Mouse (Mus musculus): Measurements from ENCODE around the gene Cav2. TPM values are rescaled to one million over a fixed set of nuclear protein-coding genes. Genes with fewer than 3 reads are reported as not detected.
A peak's percentile ranks its signal among the peaks of the same experiment; 100 is the strongest.

Cav2 gene
- polyA plus RNA-seq, 1 experiment from 2014 or later, result 12.1 TPM

DNA sequence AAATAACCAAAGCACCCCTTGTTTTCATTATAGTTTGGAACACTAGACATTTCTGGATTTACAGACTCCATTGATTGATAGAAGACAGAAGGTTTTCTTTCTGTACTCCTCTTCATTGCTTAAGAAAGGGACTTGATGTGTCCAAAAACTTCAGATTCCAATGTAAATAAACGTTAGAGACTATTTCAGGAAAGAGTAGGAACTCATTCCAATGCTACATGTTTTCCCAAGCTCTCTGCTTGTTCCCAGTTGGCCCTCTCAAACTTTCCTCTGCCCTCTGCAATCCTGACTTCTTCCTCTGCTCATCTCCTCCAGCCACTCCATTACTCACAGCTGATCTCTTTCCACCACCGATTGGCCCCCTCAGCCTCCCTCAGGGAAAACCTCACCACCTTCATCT lies 18.2 kb upstream of the Cav2 start:
- Histone ChIP-seq H3K4me2 (ENCODE audit: low read length) (no peak overlapping the region), H3K36me3 (ENCODE audit: control insufficient read depth, insufficient read depth, low read length) (no peaks in the 10 kb centered on the region), H3K4me3 (ENCODE audit: low read depth, low read length) (no peak overlapping the region), H3K27ac (ENCODE audit: low read depth, low read length) (no peak overlapping the region), H3K27me3 (replicated peaks; ENCODE audit: control insufficient read depth, insufficient read depth, low read length) (no peaks in the 10 kb centered on the region), H3K9me3 (replicated peaks; ENCODE audit: control insufficient read depth, low read length) (no peaks in the 10 kb centered on the region), H3K4me1 (ENCODE audit: control insufficient read depth, insufficient read depth, low read length) (no peaks in the 10 kb centered on the region), H3K9ac (ENCODE audit: low read length) (no peak overlapping the region)
- DNase-seq (ENCODE audit: low spot score), result no peak
- WGBS, result 64% methylated on average over 2 of the region's 2 CpGs
- ATAC-seq, result no peak

DNA sequence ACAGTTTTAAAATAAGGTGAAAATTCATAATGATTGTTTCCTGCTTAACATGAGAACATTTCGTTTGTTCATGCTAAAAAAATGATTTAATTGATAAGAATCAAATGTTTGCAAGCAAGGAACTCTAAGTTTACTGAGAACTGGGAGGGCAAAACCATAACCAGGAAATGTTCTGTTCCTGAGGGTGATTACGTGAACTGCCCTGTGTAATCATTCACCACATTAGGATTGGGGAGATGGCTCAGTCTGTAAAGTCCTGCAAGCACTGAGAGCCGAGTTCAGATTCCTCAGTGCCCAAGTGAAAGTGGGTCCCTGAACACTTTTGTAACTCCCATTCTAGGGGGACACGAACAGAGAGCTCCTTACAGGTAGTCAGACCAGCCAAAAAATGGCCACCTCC lies 15.9 kb upstream of the Cav2 start:
- H3K36me3 ChIP-seq (ENCODE audit: control insufficient read depth, insufficient read depth, low read length), result no peaks in the 10 kb centered on the region
- H3K4me2 ChIP-seq (ENCODE audit: low read length), result no peak overlapping the region
- no peak overlapping the region for H3K9ac ChIP-seq (ENCODE audit: low read length)
- no peak overlapping the region for H3K4me3 ChIP-seq (ENCODE audit: low read depth, low read length)
- no peak overlapping the region for H3K27ac ChIP-seq (ENCODE audit: low read depth, low read length)
- no peaks in the 10 kb centered on the region for H3K4me1 ChIP-seq (ENCODE audit: control insufficient read depth, insufficient read depth, low read length)
- H3K9me3 ChIP-seq (replicated peaks; ENCODE audit: control insufficient read depth, low read length), result no peaks in the 10 kb centered on the region
- no peak for DNase-seq (ENCODE audit: low spot score)
- H3K27me3 ChIP-seq (replicated peaks; ENCODE audit: control insufficient read depth, insufficient read depth, low read length), result no peaks in the 10 kb centered on the region
- no peak for ATAC-seq
- 76% methylated on average over 4 of the region's 4 CpGs for WGBS

DNA sequence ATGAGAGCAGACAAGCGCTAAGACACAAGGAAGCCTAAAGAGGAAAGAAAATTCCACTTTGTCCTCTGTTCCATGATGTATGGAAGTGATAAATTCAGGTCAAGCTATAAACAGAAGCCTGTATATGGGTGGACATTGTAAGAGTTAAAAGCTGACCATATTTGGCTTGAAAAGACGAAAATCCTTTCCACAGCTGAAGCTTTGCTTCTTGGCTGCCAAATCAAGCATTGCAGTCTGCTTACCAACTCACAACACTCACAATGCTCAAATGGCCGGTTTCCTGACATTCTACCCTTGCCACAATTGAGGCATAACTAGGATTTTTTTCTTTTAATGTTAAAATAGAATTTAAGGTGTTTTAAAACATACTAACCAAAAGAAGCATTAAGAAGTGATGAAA lies 14.5 kb upstream of the Cav2 start:
- no peak for ATAC-seq
- Histone ChIP-seq H3K4me2 (ENCODE audit: low read length) (no peak overlapping the region), H3K9me3 (replicated peaks; ENCODE audit: control insufficient read depth, low read length) (no peaks in the 10 kb centered on the region), H3K27me3 (replicated peaks; ENCODE audit: control insufficient read depth, insufficient read depth, low read length) (no peaks in the 10 kb centered on the region), H3K4me1 (ENCODE audit: control insufficient read depth, insufficient read depth, low read length) (no peaks in the 10 kb centered on the region), H3K27ac (ENCODE audit: low read depth, low read length) (no peak overlapping the region), H3K4me3 (ENCODE audit: low read depth, low read length) (no peak overlapping the region), H3K36me3 (ENCODE audit: control insufficient read depth, insufficient read depth, low read length) (no peaks in the 10 kb centered on the region), H3K9ac (ENCODE audit: low read length) (no peak overlapping the region)
- DNase-seq (ENCODE audit: low spot score), result no peak
- 85% methylated on average over 3 of the region's 3 CpGs for WGBS

DNA sequence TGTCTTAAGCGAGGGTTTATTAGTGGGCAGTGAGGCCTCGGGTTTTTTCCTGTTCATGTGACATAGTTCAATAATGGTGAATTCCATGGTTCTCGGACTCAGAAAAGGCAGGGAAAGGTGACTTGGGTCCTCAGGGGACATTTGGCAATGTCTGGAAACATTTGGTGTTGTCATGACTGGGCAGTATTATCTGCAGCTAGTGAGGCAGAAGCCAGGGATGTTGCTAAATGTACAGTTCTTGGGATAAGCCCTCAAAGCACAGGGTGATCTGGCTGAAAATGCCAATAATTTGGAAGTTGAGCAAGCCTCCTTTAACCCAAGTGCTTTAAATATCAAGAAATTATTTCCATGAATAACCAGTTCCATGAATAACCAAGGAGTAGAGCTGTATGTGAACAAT lies 2.6 kb upstream of the Cav2 start:
- Histone ChIP-seq H3K4me3 (ENCODE audit: low read depth, low read length) (no peak overlapping the region), H3K9me3 (replicated peaks; ENCODE audit: control insufficient read depth, low read length) (no peaks in the 10 kb centered on the region), H3K4me1 (ENCODE audit: control insufficient read depth, insufficient read depth, low read length) (peaks cover 9% of the 10 kb centered on the region; the same call in 1 of the 2 replicates), H3K27ac (ENCODE audit: low read depth, low read length) (no peak overlapping the region), H3K27me3 (replicated peaks; ENCODE audit: control insufficient read depth, insufficient read depth, low read length) (0 out of 2 replicates have a peak, but pooled peaks cover 4% of the 10 kb centered on the region), H3K9ac (ENCODE audit: low read length) (no peak overlapping the region), H3K36me3 (ENCODE audit: control insufficient read depth, insufficient read depth, low read length) (no peaks in the 10 kb centered on the region), H3K4me2 (ENCODE audit: low read length) (no peak overlapping the region)
- 91% methylated on average over 3 of the region's 3 CpGs for WGBS
- DNase-seq (ENCODE audit: low spot score), result no peak
- ATAC-seq, result no peak

DNA sequence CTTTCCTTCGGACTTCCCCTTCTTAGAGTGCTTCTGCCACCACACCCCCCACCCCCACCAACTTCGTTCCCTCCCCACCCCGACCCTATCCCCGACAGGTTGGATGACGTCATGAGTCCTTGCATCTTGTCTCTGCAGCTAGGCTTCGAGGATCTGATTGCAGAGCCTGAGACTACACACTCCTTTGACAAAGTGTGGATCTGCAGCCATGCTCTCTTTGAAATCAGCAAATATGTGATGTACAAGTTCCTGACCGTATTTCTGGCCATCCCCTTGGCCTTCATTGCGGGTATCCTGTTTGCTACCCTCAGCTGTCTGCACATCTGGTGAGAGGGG lies 740 bp downstream of the Cav2 start:
- H3K4me3 ChIP-seq (ENCODE audit: low read depth, low read length), result peak overlapping the region; percentile 51
- ATAC-seq (no peak; the same call in 1 of the 2 replicates), DNase-seq (ENCODE audit: low spot score) (peak; percentile 27)
- WGBS, result 27% methylated on average over 8 of the region's 8 CpGs
- H3K27ac ChIP-seq (ENCODE audit: low read depth, low read length), result no peak overlapping the region
- peaks cover 9% of the 10 kb centered on the region; the same call in 1 of the 2 replicates for H3K4me1 ChIP-seq (ENCODE audit: control insufficient read depth, insufficient read depth, low read length)
- peak overlapping the region; percentile 75; the same call in 1 of the 2 replicates for H3K9ac ChIP-seq (ENCODE audit: low read length)
- no peaks in the 10 kb centered on the region for H3K9me3 ChIP-seq (replicated peaks; ENCODE audit: control insufficient read depth, low read length)
- H3K36me3 ChIP-seq (ENCODE audit: control insufficient read depth, insufficient read depth, low read length), result no peaks in the 10 kb centered on the region
- H3K4me2 ChIP-seq (ENCODE audit: low read length), result peak overlapping the region; percentile 97
- H3K27me3 ChIP-seq (replicated peaks; ENCODE audit: control insufficient read depth, insufficient read depth, low read length), result 0 out of 2 replicates have a peak, but pooled peaks cover 4% of the 10 kb centered on the region

DNA sequence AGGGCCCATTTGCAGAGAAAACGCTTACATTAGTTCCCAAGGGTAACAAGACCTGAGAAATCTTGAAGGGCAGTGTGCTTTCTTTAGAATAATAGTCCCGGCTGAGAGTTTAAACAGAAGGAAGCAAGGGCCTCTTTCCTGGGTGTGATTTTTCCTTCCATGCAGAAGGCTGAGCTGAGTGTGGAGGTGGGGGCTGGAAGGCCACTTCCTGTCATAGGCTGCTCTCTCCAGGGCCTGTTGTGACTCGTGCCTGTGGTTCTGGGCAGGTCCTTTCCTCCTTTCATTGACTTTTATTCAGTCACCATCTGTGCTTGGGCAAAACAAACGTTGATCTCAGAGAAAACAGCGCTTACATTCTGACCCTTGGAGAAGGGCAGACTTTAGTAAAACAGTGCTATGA lies 1.2 kb downstream of the Cav2 start:
- Histone ChIP-seq H3K4me2 (ENCODE audit: low read length) (peak overlapping the region; percentile 97), H3K36me3 (ENCODE audit: control insufficient read depth, insufficient read depth, low read length) (no peaks in the 10 kb centered on the region)
- DNase-seq (ENCODE audit: low spot score), result no peak

DNA sequence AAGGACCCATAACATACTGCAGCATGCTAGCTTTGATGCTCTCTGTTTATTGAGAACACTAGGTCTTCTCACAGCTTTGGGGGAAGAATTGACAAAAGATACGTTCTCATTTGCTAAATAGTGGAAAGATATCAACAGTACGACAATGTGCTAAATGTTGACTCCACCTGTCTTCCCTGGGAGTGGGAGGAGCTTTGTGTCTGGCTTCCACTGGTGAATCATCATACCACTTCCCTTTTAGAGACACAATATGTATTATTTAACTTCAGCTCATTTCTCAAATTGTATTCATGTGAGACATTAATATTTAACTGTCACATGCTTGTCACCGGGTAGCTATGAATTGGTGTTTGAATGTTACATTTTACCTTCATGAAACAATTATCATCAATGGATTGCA lies 2.8 kb downstream of the Cav2 start:
- Histone ChIP-seq H3K4me3 (ENCODE audit: low read depth, low read length) (no peak overlapping the region), H3K27ac (ENCODE audit: low read depth, low read length) (no peak overlapping the region), H3K9ac (ENCODE audit: low read length) (no peak overlapping the region), H3K36me3 (ENCODE audit: control insufficient read depth, insufficient read depth, low read length) (no peaks in the 10 kb centered on the region), H3K4me1 (ENCODE audit: control insufficient read depth, insufficient read depth, low read length) (peaks cover 9% of the 10 kb centered on the region; the same call in 1 of the 2 replicates), H3K4me2 (ENCODE audit: low read length) (no peak overlapping the region), H3K9me3 (replicated peaks; ENCODE audit: control insufficient read depth, low read length) (no peaks in the 10 kb centered on the region), H3K27me3 (replicated peaks; ENCODE audit: control insufficient read depth, insufficient read depth, low read length) (0 out of 2 replicates have a peak, but pooled peaks cover 4% of the 10 kb centered on the region)
- ATAC-seq (no peak), DNase-seq (ENCODE audit: low spot score) (no peak)
- WGBS, result 84% methylated on average over 3 of the region's 3 CpGs

More for the DNA sequence above, 1.2 kb downstream of the Cav2 start:
- WGBS, result 61% methylated on average over 5 of the region's 5 CpGs
- no peak overlapping the region for H3K4me3 ChIP-seq (ENCODE audit: low read depth, low read length)
- no peaks in the 10 kb centered on the region for H3K9me3 ChIP-seq (replicated peaks; ENCODE audit: control insufficient read depth, low read length)
- ATAC-seq, result no peak
- H3K27ac ChIP-seq (ENCODE audit: low read depth, low read length), result no peak overlapping the region
- 0 out of 2 replicates have a peak, but pooled peaks cover 4% of the 10 kb centered on the region for H3K27me3 ChIP-seq (replicated peaks; ENCODE audit: control insufficient read depth, insufficient read depth, low read length)
- peaks cover 9% of the 10 kb centered on the region; the same call in 1 of the 2 replicates for H3K4me1 ChIP-seq (ENCODE audit: control insufficient read depth, insufficient read depth, low read length)
- H3K9ac ChIP-seq (ENCODE audit: low read length), result no peak overlapping the region

DNA sequence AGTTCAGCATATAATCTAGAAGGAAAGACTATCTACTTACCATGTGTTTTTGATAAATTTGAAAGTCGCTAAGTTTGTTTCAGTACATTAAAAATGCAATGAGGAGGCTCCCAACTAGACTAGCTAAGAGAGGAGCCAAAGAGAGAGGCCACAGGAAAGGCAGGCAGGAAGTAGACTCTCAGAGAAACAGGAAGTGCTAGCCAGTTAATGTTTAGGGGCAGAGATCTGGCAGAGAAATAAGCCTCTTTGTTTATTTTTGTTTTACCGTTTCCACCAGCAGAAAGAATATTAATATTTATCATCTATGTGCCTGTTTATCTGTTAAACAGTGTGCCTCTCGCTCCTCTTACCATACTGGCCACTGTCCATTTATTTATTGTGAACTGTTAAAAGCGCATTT lies 5.4 kb downstream of the Cav2 start:
- H3K27ac ChIP-seq (ENCODE audit: low read depth, low read length), result no peak overlapping the region
- no peak for ATAC-seq
- no peaks in the 10 kb centered on the region for H3K36me3 ChIP-seq (ENCODE audit: control insufficient read depth, insufficient read depth, low read length)
- H3K9ac ChIP-seq (ENCODE audit: low read length), result no peak overlapping the region
- H3K27me3 ChIP-seq (replicated peaks; ENCODE audit: control insufficient read depth, insufficient read depth, low read length), result no peaks in the 10 kb centered on the region
- no peak overlapping the region for H3K4me2 ChIP-seq (ENCODE audit: low read length)
- DNase-seq (ENCODE audit: low spot score), result no peak
- peaks cover 2% of the 10 kb centered on the region; the same call in 1 of the 2 replicates for H3K4me1 ChIP-seq (ENCODE audit: control insufficient read depth, insufficient read depth, low read length)
- H3K9me3 ChIP-seq (replicated peaks; ENCODE audit: control insufficient read depth, low read length), result no peaks in the 10 kb centered on the region
- 74% methylated on average over 4 of the region's 4 CpGs for whole genome bisulfite sequencing
- no peak overlapping the region for H3K4me3 ChIP-seq (ENCODE audit: low read depth, low read length)

DNA sequence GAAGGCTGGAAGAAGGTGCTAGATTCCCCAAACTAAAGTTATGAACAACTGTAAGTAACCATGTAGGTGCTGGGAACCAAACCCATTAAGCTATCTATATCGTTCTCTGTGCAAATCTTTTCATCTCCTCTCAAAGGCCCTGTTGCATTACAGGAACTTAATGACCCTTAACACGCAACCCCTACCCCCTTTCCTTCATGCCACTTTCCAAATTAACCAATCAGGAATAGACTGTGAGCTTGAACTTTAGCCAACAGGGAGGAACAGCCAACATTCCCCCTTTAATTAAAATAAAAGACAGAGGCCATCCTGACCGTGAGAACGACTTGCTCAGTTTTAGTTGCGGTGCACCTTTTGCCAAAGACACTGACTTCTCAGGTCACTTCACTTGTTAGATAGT lies 14.1 kb downstream of the Cav2 start:
- DNase-seq (ENCODE audit: low spot score), result peak; percentile 10

More for the DNA sequence above, 14.1 kb downstream of the Cav2 start:
- WGBS, result 42% methylated on average over 5 of the region's 5 CpGs
- Histone ChIP-seq H3K27me3 (replicated peaks; ENCODE audit: control insufficient read depth, insufficient read depth, low read length) (no peaks in the 10 kb centered on the region), H3K4me2 (ENCODE audit: low read length) (no peak overlapping the region), H3K27ac (ENCODE audit: low read depth, low read length) (no peak overlapping the region), H3K9ac (ENCODE audit: low read length) (no peak overlapping the region), H3K9me3 (replicated peaks; ENCODE audit: control insufficient read depth, low read length) (no peaks in the 10 kb centered on the region), H3K4me3 (ENCODE audit: low read depth, low read length) (no peak overlapping the region), H3K36me3 (ENCODE audit: control insufficient read depth, insufficient read depth, low read length) (no peaks in the 10 kb centered on the region), H3K4me1 (ENCODE audit: control insufficient read depth, insufficient read depth, low read length) (no peaks in the 10 kb centered on the region)
- peak; percentile 20; the same call in 1 of the 2 replicates for ATAC-seq
